Mouse (Mus musculus) intestine, embryonic 16.5 days (tissue): ENCODE data around the gene Ndufaf1. TPM values are rescaled to one million over a fixed set of nuclear protein-coding genes. Genes with fewer than 3 reads are reported as not detected.
"Not testable (repeated sequence)": the region's sequence is repeated elsewhere in the genome, so short reads cannot be mapped to it uniquely, and the experiment has no call there.

Experiments used
- ATAC-seq: fragments of 200-750 bp; cut with Nextera tagmentation; 2 replicates; pipeline ENCODE4 v1.8.0; 2017; ENCODE audit warnings: moderate TSS enrichment, moderate library complexity
- H3K27ac ChIP-seq: fragments of 300-500 bp; sonication (generic); 2 replicates; pipeline ENCODE4 v1.5.1; 2014; ENCODE audit warnings: mild to moderate bottlenecking, low read length
- H3K27me3 ChIP-seq: fragments of 300-500 bp; sonication (generic); replicated peaks from 2 replicates; pipeline ENCODE4 v1.6.1; 2014; ENCODE audit warnings: low read length, control low read depth, mixed read lengths; ENCODE audit not compliant: control insufficient read depth, insufficient read depth
- H3K36me3 ChIP-seq: fragments of 300-500 bp; sonication (generic); 2 replicates; pipeline ENCODE4 v1.6.1; 2014; ENCODE audit warnings: low read length, control low read depth; ENCODE audit not compliant: control insufficient read depth, insufficient read depth
- H3K4me1 ChIP-seq: fragments of 300-500 bp; sonication (generic); 2 replicates; pipeline ENCODE4 v1.6.1; 2014; ENCODE audit warnings: low read length, control low read depth, mixed read lengths; ENCODE audit not compliant: control insufficient read depth, insufficient read depth
- H3K4me2 ChIP-seq: fragments of 300-500 bp; sonication (generic); 2 replicates; pipeline ENCODE4 v1.6.1; 2014; ENCODE audit warnings: low read depth, low read length, control low read depth
- H3K4me3 ChIP-seq: fragments of 300-500 bp; sonication (generic); 2 replicates; pipeline ENCODE4 v1.5.1; 2014; ENCODE audit warnings: mild to moderate bottlenecking, low read length
- H3K9ac ChIP-seq: fragments of 300-500 bp; sonication (generic); 2 replicates; pipeline ENCODE4 v1.6.1; 2014; ENCODE audit warnings: low read depth, low read length
- H3K9me3 ChIP-seq: fragments of 300-500 bp; sonication (generic); 2 replicates; pipeline ENCODE4 v1.6.1; 2016; ENCODE audit warnings: low read length, control low read depth; ENCODE audit not compliant: control insufficient read depth
- WGBS: fragments of 180-500 bp; shearing (Covaris S2); extraction: QIAGEN DNeasy Blood & Tissue Kit; methylation state at CpG from one replicate; pipeline ENCODE4 v1.1.7; 2014; 5-methylcytosine and 5-hydroxymethylcytosine counted together
- polyA plus RNA-seq: library from polyadenylated mRNA; unstranded; fragments of >200 nt; fragmentation: Nextera tagmentation; extraction: Ambion mirVana; gene quantifications from 2 replicates; pipeline ENCODE4 v1.2.1, GENCODE M21; 2015

The Ndufaf1 gene
- polyA plus RNA-seq, 1 experiment from 2014 or later = 56.0 TPM

DNA sequence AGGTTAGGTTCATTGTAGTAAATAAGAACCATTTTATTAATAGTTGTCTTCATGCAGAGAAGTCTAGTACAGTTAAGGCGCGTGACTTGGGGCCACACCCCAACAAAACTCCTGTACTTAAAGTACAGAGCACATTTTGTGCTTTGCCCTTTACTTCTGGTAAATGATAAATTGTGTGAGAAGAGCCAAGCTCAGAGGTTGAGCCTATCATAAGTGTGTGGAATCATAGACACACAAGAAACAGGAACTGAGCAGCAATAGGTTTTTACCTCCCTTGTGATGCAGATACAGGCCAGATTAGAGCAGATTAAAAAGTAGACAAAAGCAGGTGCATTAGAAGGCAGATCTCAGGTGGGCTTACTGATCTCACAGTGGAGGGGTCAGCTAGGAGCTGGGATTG lies 41.3 kb downstream of the Ndufaf1 start:
- no peak overlapping the region for H3K9ac ChIP-seq
- no peak for ATAC-seq
- H3K4me3 ChIP-seq = no peak overlapping the region
- H3K9me3 ChIP-seq = no peaks in the 10 kb centered on the region
- H3K27ac ChIP-seq = no peak overlapping the region
- peaks cover 24% of the 10 kb centered on the region for H3K4me1 ChIP-seq
- H3K4me2 ChIP-seq = 0 out of 2 replicates have a peak overlapping the region, but pooled peaks have one; percentile 11
- WGBS = 90% methylated on average over 2 of the region's 2 CpGs
- H3K36me3 ChIP-seq = peaks cover 3% of the 10 kb centered on the region; the same call in 1 of the 2 replicates
- H3K27me3 ChIP-seq = no peaks in the 10 kb centered on the region

DNA sequence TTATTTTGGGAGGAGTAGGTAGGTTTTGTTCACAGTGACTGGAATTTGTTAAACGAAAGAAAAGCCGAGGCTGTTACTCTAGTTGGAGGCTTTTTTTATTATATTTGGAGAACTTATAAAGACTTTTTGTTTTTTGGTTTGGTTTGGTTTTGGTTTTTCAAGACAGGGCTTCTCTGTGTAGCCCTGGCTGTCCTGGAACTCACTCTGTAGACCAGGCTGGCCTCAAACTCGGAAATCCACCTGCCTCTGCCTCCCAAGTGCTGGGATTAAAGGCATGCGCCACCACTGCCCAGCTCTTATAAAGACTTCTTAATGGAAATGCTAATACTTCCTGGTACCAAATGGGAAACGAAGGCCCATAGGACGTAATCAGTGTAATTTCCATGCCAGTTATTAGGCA lies 43.6 kb downstream of the Ndufaf1 start:
- ATAC-seq, H3K9me3 ChIP-seq, H3K36me3 ChIP-seq, H3K27me3 ChIP-seq: not testable (repeated sequence)
- H3K4me2 ChIP-seq = peak overlapping the region; percentile 61
- WGBS = 10% methylated on average over 6 of the region's 6 CpGs
- H3K4me3 ChIP-seq = peak overlapping the region; percentile 84
- H3K27ac ChIP-seq = 0 out of 2 replicates have a peak overlapping the region, but pooled peaks have one; percentile 21
- H3K9ac ChIP-seq = peak overlapping the region; percentile 65
- peaks cover 24% of the 10 kb centered on the region for H3K4me1 ChIP-seq

DNA sequence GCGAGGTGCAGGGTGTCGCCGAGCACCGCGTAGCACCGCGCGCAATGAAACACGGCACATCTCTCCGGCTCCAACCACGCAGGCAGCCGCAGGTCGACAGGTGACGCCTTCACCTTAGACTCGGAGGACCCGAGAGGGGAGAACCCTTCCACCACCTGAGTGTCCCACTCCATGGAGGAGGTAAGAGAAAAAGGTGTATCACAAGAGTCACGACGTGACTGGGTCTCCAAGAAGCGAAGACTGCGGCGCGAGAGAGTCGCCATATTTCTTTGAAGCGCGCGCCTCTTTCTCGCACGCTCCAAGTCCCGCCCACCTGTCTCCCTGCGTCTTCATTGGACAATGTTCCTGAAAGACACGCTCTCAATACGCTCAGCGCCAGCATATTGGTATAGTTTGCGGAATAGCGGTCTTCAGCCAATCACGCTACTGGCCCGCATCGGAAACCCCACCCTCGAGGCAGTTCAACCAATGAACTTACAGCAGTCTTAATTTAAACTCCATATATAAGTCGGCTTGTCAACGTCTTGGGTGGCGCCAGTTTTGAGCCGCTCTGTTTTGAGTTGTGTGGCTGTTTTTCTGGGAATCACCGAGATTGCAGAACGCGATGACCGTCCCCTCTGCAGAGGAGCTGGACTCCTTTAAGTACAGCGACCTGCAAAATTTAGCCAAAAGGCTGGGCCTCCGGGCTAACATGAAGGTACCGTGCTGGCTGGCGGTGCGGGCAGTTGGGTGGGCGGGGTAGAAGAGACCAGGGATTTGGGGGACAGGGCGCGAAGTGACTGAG lies 44.2 kb downstream of the Ndufaf1 start, which contains the start of the genes Nusap1 and Oip5:
TSS of gene Nusap1 (plus strand) at position 100 of the 784 bp plus-strand sequence.
TSS of gene Oip5 (minus strand) at position 271 of the 784 bp plus-strand sequence.
- H3K27me3 ChIP-seq = no peaks in the 10 kb centered on the region
- under 1% methylated on average over 55 of the region's 55 CpGs for WGBS

DNA sequence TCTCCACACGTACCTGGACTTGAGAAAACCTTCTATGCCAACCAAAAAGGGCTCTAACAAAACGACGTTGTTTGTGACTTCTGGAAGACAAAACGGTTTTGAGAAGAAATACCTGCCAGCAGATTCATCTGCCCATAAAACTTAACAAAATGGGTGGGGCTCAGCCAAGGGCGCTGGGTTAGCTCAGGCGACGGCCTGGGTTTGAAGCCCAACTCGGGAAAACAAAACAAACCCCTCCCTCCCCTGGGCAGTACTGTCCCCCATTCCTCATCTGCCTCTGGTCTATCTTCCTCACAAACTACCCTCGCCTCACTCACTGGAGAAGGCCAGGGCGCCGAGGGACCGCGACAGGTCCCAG lies 44.8 kb downstream of the Ndufaf1 start:
- no peak for ATAC-seq
- Histone ChIP-seq H3K27ac (peak overlapping the region; percentile 61), H3K9ac (peak overlapping the region; percentile 82), H3K27me3 (no peaks in the 10 kb centered on the region), H3K4me2 (peak overlapping the region; percentile 76), H3K9me3 (no peaks in the 10 kb centered on the region), H3K4me1 (peaks cover 24% of the 10 kb centered on the region), H3K36me3 (no peaks in the 10 kb centered on the region), H3K4me3 (peak overlapping the region; percentile 84)
- WGBS = 0% methylated on average over 13 of the region's 13 CpGs

More for the DNA sequence above, 44.2 kb downstream of the Ndufaf1 start, which contains the start of the genes Nusap1 and Oip5:
- H3K36me3 ChIP-seq = peaks cover 2% of the 10 kb centered on the region; the same call in 1 of the 2 replicates
- peak within 1 kb of the TSS; percentile 61 for H3K27ac ChIP-seq
- peak; percentile 100 for ATAC-seq
- no peaks in the 10 kb centered on the region for H3K9me3 ChIP-seq
- H3K9ac ChIP-seq = peak within 1 kb of the TSS; percentile 82
- peak within 1 kb of the TSS; percentile 84 for H3K4me3 ChIP-seq
- H3K4me1 ChIP-seq = peaks cover 24% of the 10 kb centered on the region
- H3K4me2 ChIP-seq = peak within 1 kb of the TSS; percentile 76

DNA sequence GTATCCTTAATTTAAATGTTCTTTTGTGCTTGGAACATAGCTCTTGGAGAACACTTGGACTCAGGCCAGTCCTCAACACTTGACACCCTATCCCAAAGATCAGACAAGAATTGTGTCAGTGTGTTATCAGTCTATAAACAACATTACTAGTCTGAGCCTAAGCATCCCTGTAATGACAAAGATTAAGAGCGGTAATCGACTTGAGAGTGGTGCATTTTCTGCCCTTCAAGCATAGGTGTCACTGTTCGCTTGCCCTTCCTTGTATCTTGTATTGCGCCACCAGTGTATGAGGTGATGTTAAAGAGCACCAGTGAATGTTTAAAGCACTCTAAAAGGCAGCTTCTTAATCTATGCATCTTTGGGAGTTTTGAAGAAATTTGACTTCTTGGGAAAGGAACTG lies 55.6 kb downstream of the Ndufaf1 start:
- Histone ChIP-seq H3K36me3 (peaks cover 6% of the 10 kb centered on the region), H3K4me3 (no peak overlapping the region), H3K27me3 (no peaks in the 10 kb centered on the region), H3K9ac (no peak overlapping the region), H3K27ac (no peak overlapping the region), H3K4me2 (no peak overlapping the region), H3K4me1 (no peaks in the 10 kb centered on the region), H3K9me3 (no peaks in the 10 kb centered on the region)
- 91% methylated on average over 4 of the region's 4 CpGs for WGBS
- no peak for ATAC-seq

Other genes starting within 250 kb of the Ndufaf1 start
- 3.2 and 3.4 TPM in 2 replicates for gene Ino80, start 185.1 kb downstream of the Ndufaf1 start, polyA plus RNA-seq
- gene Exd1, start 115.2 kb downstream of the Ndufaf1 start, polyA plus RNA-seq = 0.36 and 0.39 TPM in 2 replicates
- gene Chp1, start 115.1 kb downstream of the Ndufaf1 start, polyA plus RNA-seq = 56.7 and 60.6 TPM in 2 replicates
- 50.5 and 57.1 TPM in 2 replicates for gene Nusap1, start 44.5 kb downstream of the Ndufaf1 start, polyA plus RNA-seq
- gene Oip5, start 44.4 kb downstream of the Ndufaf1 start, polyA plus RNA-seq = 18.2 and 23.6 TPM in 2 replicates
- gene Rtf1, start 12.2 kb upstream of the Ndufaf1 start, polyA plus RNA-seq = 23.8 and 29.6 TPM in 2 replicates
- gene Itpka, start 79.5 kb upstream of the Ndufaf1 start, polyA plus RNA-seq = 7.5 and 7.9 TPM in 2 replicates
- gene Ltk, start 97.6 kb upstream of the Ndufaf1 start, polyA plus RNA-seq = 0.86 and 1.1 TPM in 2 replicates
- 22.9 and 23.8 TPM in 2 replicates for gene Rpap1, start 124.7 kb upstream of the Ndufaf1 start, polyA plus RNA-seq
- 11.4 and 12.9 TPM in 2 replicates for gene Tyro3, start 134.9 kb upstream of the Ndufaf1 start, polyA plus RNA-seq
- 14.7 and 14.9 TPM in 2 replicates for gene Mga, start 234.4 kb upstream of the Ndufaf1 start, polyA plus RNA-seq